In the genomic region with DNA sequence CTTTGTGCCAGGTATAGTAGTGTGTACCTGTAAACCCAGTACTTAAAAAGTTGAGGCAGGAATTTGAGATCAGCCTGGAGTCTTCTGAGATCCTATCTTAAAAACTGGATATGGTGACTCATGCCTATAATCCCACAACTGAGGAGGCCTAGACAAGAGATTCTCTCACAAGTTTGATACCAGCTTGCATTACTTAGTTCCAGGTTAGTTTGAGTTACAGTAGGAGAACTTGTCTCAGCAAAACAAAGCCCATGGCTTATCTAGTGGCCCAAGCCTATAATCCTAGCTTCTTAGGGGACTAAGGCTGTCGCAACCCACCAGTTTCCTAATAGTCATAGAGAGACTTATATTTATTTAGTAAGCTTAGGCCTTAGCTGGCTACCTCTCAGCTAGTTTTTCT, we compare ENCODE assay signal across 16 mouse cellular contexts.
"Had no signal": no experiment of that assay in that cellular context is flagged by ENCODE, and none has a peak within 500 bp of the region (broad histone marks: within the 10 kb centered on the region; RNA-seq: fewer than 3 reads in every experiment).

No protein-coding gene starts in this region.

- ATAC-seq: midbrain, embryonic 13.5 days; midbrain, embryonic 16.5 days had no signal

- H3K4me3 ChIP-seq: midbrain, embryonic 10.5 days; midbrain, embryonic 13.5 days; myocyte; neural tube, embryonic 13.5 days; neural tube, embryonic 15.5 days; stomach, embryonic 15.5 days had no signal

- H3K4me2 ChIP-seq: lung, embryonic 14.5 days; midbrain, embryonic 13.5 days; neural tube, embryonic 13.5 days; neural tube, embryonic 15.5 days; stomach, embryonic 15.5 days had no signal

- H3K36me3 ChIP-seq: midbrain, embryonic 13.5 days; neural tube, embryonic 13.5 days; neural tube, embryonic 15.5 days; stomach, embryonic 15.5 days had no signal

- DNase-seq: lung, adult 18-20 months; lung, embryonic 14.5 days; lung, postnatal 10 days; lung, postnatal 4 days; right cerebral cortex, postnatal 14 days; thymus, adult 2 months; thymus, postnatal 25 days; thymus, postnatal 4 days had no signal

- H3K27ac ChIP-seq: midbrain, embryonic 10.5 days; midbrain, embryonic 13.5 days; neural tube, embryonic 13.5 days; neural tube, embryonic 15.5 days; stomach, embryonic 15.5 days; stomach, postnatal 0 days had no signal

- H3K9ac ChIP-seq: lung, embryonic 14.5 days; midbrain, embryonic 13.5 days; neural tube, embryonic 13.5 days; neural tube, embryonic 15.5 days; stomach, embryonic 15.5 days had no signal

- H3K9me3 ChIP-seq: midbrain, embryonic 10.5 days; midbrain, embryonic 13.5 days; neural tube, embryonic 13.5 days; neural tube, embryonic 15.5 days; stomach, embryonic 15.5 days had no signal

- H3K27me3 ChIP-seq: midbrain, embryonic 13.5 days; neural tube, embryonic 13.5 days; neural tube, embryonic 15.5 days; stomach, embryonic 15.5 days had no signal
